Mouse (Mus musculus) retina, postnatal 1 day (tissue): ENCODE results near the gene Arhgef28.
"Not testable (repeated sequence)": the region's sequence is repeated elsewhere in the genome, so short reads cannot be mapped to it uniquely, and the experiment has no call there.

ENCODE experiments used
- DNase-seq: peaks from one replicate; pipeline ENCODE4 v3.0.0-alpha.2; 2012

The Arhgef28 gene

GRCm38 (mm10) chr13:98060121-98060520 is 146.1 kb downstream of the Arhgef28 start:
- DNase-seq: not testable (repeated sequence)

- DNase-seq: peak; percentile 71
Observed at GRCm38 (mm10) chr13:98055194-98055593, 151.0 kb downstream of the Arhgef28 start.

- DNase-seq: peak; percentile 27
Observed at GRCm38 (mm10) chr13:98040628-98041150, 165.6 kb downstream of the Arhgef28 start.

- no peak for DNase-seq
Observed at GRCm38 (mm10) chr13:98038731-98039130, 167.5 kb downstream of the Arhgef28 start.

- no peak for DNase-seq
Observed at GRCm38 (mm10) chr13:98037693-98038092, 168.5 kb downstream of the Arhgef28 start.

- DNase-seq: no peak
Observed at GRCm38 (mm10) chr13:98031642-98031960, 174.6 kb downstream of the Arhgef28 start.

- peak; percentile 88 for DNase-seq
Observed at GRCm38 (mm10) chr13:98030959-98031641, 175.1 kb downstream of the Arhgef28 start.

GRCm38 (mm10) chr13:98030041-98030440 is 176.2 kb downstream of the Arhgef28 start:
- peak; percentile 25 for DNase-seq

- peak; percentile 28 for DNase-seq
Observed at GRCm38 (mm10) chr13:98028711-98029250, 177.5 kb downstream of the Arhgef28 start.

- no peak for DNase-seq
Observed at GRCm38 (mm10) chr13:98027641-98028204, 178.5 kb downstream of the Arhgef28 start.

- no peak for DNase-seq
Observed at GRCm38 (mm10) chr13:98027122-98027521, 179.1 kb downstream of the Arhgef28 start.

GRCm38 (mm10) chr13:98025706-98026504 is 180.3 kb downstream of the Arhgef28 start:
- DNase-seq: no peak

- DNase-seq: peak; percentile 20
Observed at GRCm38 (mm10) chr13:98025162-98025561, 181.1 kb downstream of the Arhgef28 start.

- no peak for DNase-seq
Observed at GRCm38 (mm10) chr13:98024680-98025079, 181.6 kb downstream of the Arhgef28 start.

- DNase-seq: no peak
Observed at GRCm38 (mm10) chr13:98021906-98022305, 184.3 kb downstream of the Arhgef28 start.

- DNase-seq: not testable (repeated sequence)
Observed at GRCm38 (mm10) chr13:98018837-98019236, 187.4 kb downstream of the Arhgef28 start.

- peak; percentile 65 for DNase-seq
Observed at GRCm38 (mm10) chr13:98016923-98017588, 189.2 kb downstream of the Arhgef28 start.

- DNase-seq: peak; percentile 49
Observed at GRCm38 (mm10) chr13:98015981-98016922, 190.0 kb downstream of the Arhgef28 start.

- no peak for DNase-seq
Observed at GRCm38 (mm10) chr13:98014892-98015291, 191.3 kb downstream of the Arhgef28 start.

GRCm38 (mm10) chr13:98013715-98014114 is 192.5 kb downstream of the Arhgef28 start:
- no peak for DNase-seq

- no peak for DNase-seq
Observed at GRCm38 (mm10) chr13:98011931-98012341, 194.3 kb downstream of the Arhgef28 start.

- DNase-seq: no peak
Observed at GRCm38 (mm10) chr13:98009070-98009469, 197.2 kb downstream of the Arhgef28 start.
